Mouse (Mus musculus) fibroblast of lung, adult 2 months (primary cell): ENCODE results near the gene Efnb3.
A peak's percentile ranks its signal among the peaks of the same experiment; 100 is the strongest.
"Not testable (repeated sequence)": the region's sequence is repeated elsewhere in the genome, so short reads cannot be mapped to it uniquely, and the experiment has no call there.

ENCODE experiments used
- DNase-seq: peaks from one replicate; pipeline ENCODE4 v3.0.0-alpha.2; 2011; ENCODE audit warnings: low read depth

Efnb3 gene

DNA sequence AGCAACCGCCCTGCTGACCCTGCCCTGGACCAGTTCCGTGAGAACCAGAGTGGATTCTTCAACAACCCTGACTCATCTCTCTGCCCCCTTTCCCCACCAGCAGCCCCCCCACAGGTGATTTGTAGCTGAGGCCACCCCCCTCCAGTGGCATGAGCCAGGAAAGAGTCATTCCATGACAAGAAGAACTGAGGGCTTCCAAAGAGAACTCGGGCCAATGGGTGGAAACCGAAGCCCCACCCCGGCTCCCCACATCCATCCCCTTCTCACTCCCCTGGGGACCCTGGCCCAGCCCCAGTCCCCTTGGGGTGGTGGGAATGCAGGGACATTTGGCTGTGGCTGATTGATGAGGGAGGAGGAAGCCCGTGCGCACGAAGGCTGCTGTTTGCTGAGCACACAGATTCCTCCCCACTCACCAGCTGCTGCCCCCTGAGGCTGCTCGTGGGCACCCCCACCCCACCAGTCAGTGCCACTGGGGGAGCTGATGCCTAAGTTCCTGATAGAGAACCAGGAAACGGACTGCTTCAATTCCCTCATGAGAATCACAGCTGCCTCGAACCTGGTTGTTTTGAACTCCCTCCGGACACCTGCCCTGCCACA, 10.8 kb downstream of the Efnb3 start, which contains the start of gene Dnah2:
Gene Dnah2 (minus strand): TSS at position 51 of the 597 bp plus-strand sequence.
- no peak for DNase-seq

DNA sequence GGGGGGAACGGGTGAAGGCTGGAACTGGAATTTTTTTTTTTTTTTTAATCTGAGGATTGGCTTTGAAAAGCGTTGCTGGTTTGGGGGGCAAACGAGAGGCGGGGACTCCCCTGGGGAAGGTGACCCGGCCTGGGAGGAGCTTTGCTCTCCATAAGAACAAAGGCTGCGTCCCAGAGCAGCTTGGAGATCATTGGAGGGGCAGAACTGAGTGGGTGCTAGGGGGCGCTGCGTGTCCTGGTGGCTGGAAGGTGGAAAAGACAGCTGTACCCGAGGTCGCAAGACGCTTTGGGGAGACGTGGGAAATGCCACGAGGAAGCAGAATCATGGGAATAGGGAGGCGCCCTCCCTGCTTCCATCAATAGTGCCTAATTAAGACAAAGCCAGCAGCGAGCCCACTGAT, 12.9 kb downstream of the Efnb3 start:
- no peak for DNase-seq

DNA sequence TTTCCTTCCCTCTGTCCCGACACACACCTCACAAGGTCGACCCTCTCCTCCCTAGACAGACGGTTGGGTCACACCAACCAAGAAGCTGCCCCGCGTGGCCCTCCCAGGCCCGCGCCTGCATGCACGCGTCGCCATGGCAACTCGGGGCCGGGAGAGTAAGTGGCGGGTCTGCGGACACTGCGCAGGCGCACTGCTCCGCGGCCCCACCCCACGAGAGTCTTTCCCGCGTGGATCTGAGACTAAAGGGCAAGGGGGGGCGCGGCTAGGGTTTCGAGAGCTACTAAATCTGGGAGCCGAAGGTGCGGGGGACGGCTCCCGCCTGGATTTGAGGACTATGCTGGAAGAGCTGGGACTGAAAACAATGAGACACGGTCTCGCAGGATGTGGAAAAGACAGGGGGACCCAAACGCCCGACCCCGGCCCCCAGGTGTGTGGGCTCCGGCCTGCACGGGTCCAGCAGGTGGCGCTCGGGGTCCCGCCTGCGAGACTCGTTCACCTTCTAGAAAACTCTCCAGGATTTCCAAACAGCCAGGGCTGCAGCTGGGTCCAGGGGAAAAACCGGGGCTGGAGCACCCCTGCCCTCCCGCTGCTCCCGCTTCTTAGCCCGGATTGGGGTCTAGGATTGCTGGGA, 13.5 kb downstream of the Efnb3 start:
- DNase-seq = no peak

DNA sequence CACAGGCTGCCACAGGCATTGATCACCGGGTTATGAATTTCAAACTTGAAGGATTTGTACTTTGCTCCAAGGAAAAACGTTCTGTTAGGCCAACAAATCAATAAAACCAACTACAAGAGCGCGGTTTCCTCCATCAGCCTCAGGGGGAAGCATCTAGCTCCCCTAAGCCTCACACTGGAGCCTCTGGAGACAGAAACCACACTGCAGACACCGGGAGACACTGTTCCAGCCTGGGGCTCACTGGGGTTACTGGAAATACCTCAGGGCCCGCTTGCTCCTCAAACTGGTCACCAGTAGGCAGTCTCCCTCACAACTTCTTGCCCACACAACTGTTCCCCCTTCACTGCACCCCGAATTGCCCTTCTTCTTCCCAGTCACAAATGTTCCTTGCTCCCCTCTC, 14.0 kb downstream of the Efnb3 start:
- no peak for DNase-seq

DNA sequence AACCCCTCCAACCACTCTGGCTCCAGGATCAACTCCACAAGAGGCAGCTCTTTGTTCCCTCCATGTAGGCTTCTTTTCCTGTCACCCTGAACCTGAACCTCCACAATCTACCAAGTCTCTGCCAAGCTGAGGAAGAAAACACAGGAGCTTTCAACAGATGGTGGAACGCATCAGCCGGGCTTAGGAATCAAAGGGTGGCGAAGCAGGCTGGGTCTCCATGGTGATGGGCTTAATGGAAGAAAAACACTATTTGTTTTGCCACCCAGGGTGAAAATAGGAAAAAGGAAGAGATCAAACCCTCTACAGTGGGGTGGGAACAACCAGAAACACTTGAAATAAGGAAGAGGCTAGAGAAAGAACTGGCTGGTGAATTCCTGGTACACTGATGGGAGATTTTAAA, 16.4 kb downstream of the Efnb3 start:
- no peak for DNase-seq

DNA sequence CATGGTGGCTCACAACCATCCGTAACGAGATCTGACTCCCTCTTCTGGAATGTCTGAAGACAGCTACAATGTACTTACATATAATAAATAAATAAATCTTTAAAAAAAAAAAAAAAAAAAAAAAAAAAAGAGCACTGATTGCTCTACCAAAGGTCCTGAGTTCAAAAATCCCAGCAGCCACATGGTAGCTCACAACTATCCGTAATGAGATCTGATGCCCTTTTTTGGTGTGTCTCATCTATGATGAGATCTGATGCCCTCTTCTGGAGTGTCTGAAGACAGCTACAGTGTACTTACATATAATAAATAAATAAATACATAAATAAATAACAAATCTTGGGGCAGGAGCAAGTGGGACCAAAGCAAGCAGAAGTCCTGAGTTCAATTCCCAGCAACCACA, 18.3 kb downstream of the Efnb3 start:
- DNase-seq = not testable (repeated sequence)

DNA sequence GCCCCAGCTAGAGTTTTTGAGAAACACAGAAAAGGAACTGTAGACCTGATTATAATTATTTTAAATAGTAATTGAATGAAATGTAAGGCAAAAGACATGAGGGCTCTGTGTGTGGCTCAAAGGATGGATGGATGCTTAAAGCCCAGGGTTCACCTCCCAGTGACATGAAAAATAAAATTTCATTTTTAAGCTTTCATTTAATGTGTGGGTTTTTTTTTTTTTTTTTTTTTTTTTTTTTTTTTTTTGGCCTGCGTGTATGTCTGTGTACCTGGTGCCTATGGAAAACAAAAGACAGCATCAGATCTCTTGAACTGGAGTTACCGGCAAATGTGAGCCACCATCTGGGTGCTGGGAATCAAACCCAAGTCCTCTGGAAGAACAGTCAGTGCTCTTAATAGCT, 19.3 kb downstream of the Efnb3 start:
- no peak for DNase-seq

DNA sequence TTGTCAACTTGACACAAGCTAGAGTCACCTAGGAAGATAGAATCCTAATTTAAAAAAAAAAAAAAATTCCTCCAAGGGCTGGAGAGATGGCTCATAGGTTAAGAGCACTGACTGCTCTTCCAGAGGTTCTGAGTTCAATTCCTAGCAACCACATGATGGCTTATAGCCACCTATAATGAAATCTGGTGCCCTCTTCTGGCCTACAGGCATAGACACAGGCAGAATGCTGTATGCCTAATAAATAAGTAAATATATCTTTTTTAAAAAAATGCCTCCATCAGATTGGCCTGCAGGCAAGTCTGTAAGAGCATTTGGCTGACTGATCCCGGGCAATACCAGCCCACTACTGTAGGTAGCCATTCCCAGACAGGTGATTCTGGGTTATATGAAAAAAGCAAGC, 25.0 kb downstream of the Efnb3 start:
- no peak for DNase-seq

DNA sequence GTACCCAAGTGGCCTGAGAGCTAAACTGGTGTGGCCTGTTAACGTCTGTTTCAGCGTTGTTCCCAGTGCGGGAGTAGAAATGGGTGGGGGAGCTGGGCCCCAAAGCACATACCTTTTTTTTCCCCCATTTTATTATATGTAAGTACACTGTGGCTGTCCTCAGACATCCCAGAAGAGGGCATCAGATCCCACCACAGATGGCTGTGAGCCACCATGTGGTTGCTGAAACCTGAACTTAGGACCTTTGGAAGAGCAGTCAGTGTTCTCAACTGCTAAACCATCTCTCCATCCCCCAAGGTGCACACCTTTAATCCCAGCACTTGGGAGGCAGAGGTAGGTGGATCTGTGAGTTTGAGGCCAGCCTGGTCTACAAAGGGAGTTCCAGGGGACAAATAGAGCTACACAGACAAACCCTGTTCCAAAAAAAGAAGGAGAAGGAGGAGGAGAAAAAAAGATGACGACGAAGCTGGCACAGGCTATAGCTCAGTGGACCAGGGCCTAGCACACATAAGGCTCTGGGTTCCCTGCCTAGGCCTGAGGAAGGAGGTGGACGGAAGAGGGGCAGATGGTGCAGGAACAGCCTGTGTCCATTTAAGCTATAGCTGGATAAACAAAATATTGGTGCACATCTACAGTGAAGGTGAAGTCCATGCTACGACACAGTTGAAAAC, 27.4 kb downstream of the Efnb3 start:
- DNase-seq = no peak

DNA sequence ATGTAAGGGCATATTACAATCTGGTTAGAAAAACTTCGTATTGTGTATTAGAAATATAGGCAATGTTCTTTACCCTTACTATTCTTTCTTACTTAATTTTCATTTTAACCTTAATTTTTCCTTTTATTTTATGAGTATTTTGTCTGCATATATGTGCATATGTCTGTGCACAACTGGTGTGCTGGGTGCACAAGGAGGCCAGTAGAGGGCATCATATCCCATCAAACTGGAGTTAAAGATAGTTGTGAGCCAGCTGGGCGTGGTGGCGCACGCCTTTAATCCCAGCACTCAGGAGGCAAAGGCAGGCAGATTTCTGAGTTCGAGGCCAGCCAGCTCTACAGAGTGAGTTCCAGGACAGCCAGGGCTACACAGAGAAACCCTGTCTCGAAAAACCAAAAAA, 29.2 kb downstream of the Efnb3 start:
- DNase-seq = not testable (repeated sequence)

DNA sequence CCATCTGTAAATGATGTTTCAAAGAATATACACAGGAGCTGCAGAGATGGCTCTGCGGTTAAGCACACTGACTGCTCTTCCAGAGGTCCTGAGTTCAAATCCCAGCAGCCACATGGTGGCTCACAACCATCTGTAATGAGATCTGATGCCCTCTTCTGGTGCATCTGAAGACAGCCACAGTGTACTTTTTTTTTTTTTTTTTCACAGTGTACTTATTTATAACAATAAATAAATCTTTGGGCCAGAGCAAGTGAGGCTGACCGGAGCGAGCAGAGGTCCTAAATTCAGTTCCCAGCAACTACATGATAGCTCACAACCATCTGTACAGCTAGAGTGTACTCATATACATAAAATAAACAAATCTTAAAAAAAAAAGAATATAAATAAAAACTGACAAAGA, 29.7 kb downstream of the Efnb3 start:
- DNase-seq = not testable (repeated sequence)

DNA sequence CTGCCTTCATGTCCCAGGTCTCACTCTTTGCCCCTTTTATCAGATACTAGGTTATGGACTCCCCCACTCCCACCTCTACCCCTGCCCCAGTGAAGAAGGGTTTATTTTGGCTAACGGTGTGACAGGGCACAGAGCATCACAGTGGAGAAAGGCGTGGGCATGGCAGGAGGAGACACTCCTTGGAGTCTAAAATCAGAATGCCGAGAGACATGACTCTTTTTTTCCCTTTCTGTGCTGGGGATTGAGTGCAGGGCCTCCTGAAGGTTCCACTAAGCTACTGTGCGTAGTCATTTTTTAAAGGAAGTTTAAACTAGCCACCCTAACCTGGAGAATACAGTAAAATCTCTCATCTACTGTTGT, 32.0 kb downstream of the Efnb3 start:
- DNase-seq = no peak

DNA sequence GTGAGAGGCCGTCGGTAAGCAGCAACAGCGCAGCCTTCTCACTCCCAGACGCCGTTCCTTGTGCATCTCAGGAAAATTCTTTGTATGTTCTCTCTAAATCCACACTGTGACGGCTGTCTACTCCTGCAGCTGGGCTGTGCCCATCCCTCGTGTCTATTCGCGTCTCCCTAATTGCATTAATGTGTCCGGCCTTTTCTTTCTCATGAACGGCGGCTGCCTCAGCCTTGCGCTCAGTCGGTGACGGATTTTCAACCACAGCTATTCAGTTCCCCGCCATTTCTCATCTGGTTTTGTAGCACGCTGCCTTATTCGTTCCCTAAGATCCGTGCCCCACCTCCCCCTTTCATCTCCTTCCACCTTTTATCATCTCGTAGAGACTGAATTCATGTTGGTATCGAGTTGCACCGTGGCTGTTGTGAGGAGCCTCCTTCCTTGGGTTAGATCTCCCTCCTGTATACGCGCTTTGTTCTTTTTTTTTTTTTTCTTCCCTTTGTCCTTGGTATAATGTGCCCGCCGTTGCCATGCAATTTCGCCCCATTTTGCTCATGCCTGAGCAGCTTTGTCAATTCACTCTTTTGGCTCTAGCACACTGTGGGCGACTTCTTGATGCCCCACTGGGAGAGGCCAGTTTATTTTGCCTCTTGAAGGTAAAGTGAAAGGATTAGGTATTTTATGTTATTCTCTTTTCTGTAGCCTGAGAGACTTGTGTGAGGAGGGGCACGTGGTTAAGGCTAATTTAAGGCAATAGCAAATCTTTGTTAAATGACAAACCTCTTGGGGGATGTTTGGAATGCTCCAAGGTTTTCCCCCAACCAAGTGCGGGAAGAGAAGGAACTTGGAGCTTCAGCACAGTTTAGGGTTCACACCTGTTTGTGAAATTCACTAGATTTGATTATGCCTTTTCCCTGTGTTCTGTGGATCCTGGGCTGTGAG, 32.6 kb downstream of the Efnb3 start:
- no peak for DNase-seq

DNA sequence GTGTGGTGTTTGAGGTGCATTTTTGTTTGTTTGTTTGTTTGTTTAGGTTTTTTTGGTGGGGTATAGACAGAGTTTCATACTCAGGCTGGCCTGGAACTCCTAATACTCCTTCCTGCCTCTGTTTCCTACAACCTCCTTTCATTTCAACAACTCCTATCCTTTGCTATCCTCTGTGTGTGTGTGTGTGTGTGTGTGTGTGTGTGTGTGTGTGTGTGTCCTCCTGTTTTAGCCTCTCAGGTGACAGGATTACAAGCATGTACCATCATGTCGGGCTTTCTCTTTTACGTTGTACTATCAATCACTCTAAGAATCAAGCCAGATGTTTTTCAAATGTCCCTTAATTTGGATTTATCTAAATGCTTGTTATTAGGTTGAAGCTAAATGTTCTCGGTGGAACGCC, 33.4 kb downstream of the Efnb3 start:
- no peak for DNase-seq

DNA sequence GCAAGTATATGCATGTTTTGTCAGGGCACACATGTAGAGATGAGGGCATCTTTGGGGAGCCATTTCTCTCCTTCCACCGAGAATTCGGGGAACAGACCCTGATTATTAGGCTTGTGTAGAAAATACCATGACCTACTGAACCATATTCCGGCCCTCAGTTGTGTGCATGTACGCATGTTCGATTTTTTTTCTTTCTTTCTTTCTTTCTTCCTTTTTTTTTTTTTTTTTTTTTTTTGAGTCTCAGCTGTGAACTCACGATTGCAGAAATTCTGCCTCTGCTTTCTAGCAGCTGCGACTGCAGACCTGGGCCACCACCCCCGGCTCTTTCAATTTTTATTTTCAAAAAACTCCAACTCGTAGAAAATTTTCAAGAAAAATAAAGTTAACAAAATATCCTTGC, 34.3 kb downstream of the Efnb3 start:
- DNase-seq = no peak

DNA sequence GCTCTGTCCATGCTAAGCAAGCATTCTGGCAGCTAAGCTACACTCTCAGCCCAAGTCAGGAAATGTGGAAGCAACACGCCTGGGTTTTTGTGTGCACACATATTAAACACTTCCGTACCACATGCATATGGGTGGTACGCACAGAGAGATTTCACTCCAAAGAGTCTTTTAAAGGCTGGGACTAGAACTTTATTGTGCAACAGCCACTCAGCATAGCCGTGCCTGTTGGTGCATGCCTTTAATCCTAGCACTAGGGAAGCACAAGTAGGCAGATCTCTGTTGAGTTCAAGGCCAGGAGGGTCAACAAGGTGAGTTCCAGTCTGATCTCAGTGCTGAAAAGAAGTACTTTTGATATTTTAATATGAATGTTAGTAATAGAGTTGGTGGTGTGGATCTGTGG, 36.4 kb downstream of the Efnb3 start:
- DNase-seq = no peak

DNA sequence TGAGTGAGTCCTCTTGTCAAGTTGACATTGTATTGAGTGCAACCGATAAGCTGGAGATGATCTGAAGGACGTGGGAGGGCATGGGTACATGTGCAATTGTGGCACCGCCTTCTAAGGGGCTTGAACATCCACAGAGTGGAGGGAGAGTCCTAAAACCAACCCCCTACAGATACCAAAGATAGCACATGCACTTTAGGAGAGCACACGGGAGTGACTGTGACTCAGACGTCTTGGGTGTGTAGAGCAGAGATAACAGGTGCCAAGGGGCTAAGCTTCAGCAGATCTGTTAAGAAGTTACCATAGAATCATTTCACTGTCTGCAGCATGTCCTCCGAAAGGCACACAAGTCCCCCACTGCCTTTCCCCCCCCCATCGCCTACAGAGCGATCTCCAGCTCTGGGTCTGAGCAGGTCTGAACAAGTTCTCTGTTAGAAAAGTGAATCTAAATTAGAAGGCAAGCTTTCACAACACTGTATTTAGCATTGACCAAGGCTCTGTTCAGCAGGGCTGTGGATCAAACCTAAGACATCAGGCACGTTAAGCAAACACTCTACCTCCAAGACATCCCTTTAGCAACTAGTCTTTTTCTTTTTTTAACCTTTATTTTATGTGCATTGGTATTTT, 38.4 kb downstream of the Efnb3 start:
- DNase-seq = no peak

DNA sequence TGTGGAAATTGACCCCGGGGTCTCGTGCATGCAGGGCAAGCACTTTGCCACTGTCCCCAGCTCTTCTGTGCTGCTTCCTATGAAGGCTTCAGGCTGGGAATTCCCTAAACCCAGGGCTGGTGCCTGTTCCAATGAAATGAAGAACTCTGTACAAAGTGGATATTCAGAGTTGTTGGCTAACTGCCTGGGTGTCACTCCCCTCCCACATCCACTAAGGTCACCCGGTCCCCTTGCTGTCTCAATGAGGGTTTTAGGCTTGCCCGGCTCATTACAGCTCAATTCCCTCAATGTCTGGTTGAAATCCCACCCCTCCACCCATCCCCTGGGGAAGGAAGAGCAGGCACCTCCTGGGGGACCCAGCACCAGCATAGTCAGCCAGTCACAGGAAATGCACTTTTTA, 40.0 kb downstream of the Efnb3 start:
- no peak for DNase-seq

DNA sequence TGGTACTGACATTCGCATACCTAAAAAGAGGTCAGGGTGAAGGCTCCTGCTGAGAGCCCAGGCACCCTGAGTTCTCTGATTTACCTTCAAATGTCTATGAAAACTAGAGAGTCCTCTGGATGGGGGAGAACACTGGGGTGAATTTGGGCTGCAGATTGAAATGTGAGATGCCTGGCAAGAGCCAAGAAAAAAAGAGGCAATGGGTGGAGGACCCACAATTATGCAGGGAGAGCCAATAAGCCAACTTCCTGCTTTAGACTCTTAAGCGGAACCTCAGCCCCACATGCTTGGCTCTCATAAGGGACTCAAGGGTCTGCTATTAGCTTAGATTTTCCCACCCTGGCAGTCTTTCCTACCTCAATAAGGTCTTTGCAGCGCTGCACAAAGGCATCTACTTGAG, 43.3 kb downstream of the Efnb3 start:
- no peak for DNase-seq

DNA sequence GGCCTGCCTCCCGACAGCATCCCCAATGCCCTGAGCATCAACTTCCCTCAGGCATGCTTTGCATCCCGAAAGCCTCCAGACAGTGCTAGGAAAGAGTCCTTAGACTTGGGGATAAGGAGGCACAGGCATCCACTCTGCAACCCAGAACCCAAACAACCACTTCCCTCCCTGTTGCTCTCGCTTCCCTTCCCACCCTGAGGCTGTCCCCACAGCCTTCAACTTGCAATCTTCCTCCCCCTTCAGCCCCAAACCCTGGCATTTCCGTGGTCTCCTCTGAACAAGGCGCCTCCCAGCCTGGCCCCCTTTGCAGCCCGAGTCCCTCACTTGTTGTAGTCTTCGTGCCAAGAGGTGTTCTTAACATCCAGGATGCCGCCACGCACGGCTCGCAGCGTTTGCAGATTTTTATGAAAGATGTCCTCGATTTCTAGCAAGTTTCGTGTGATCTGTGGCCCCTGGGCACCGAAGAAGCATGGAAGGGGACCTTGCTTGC, 43.8 kb downstream of the Efnb3 start:
- DNase-seq = no peak

DNA sequence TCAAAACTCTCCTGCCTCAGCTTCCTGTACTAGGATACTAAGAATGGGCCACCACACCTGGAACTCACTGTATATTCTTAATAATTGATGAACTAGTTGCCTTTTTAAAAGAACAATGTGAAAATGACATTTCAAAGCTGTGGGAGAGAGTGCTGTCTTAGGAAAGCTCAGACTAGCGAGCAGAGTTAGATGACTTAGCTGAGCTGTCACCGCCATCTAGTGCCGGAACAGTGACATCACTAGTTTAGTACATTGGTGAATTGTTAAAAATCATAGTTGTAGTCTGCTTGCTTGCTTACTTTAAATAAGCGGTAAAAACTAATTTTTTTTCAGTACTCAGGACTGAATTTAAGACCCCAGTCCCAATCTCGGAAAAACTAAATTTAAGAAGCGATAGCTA, 46.2 kb downstream of the Efnb3 start:
- DNase-seq = peak; percentile 27
